8 mouse cellular contexts compared by ENCODE assay signal in the genomic region with DNA sequence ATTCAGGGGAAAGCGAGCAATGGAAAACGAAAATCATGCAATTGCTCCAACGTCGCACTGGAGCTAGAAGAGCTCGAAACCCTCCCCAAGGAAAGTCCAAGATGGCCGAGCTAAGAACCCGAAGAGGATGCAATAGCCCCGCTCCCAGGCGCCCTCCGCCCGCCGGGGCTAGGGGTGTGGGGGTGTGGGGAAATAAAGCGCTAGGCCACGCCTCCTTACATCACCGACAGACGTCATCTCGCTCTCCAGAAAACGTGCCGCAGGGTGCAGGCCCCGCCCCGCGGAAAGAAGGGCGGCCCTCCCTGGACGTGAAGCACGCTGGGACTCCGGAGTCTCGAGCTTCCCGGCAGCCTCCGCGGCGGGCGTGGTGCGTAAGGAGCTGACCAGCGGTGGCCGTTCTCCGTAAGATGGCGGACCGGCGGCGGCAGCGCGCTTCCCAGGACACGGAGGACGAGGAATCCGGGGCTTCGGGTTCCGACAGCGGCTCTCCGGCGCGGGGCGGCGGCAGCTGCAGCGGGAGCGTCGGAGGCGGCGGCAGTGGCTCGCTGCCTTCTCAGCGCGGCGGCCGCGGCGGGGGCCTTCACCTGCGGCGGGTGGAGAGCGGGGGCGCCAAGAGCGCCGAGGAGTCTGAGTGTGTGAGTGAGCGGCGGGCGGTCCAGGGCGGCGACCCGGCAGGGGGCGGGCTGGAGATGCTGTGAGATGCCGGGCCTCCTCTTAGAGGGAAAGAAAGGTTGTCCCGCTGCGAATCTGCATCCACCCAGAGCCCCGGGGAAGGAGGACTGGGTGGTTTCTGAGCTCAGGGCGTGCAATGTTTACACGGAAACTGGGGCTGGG. TPM values are rescaled to one million over a fixed set of nuclear protein-coding genes. Genes with fewer than 3 reads are reported as not detected.
A peak's percentile ranks its signal among the peaks of the same experiment; 100 is the strongest.
DNase-seq lines count a peak whose midpoint lies in the region; ATAC-seq and TF ChIP-seq lines count a peak whose summit lies in the region.

No protein-coding gene starts in this region.

- peak overlapping the region; percentile 84 for H3K4me3 ChIP-seq in G1E (ENCODE audit: low read depth, low read length)
- H3K4me3 ChIP-seq in forebrain, embryonic 16.5 days (replicated peaks; ENCODE audit: low read length): peak overlapping the region; percentile 93
- peak overlapping the region; percentile 85 for H3K4me3 ChIP-seq in lung, embryonic 15.5 days

- peak overlapping the region; percentile 98 for H3K27ac ChIP-seq in forebrain, embryonic 16.5 days (ENCODE audit: low read length)
- peak overlapping the region; percentile 98 for H3K27ac ChIP-seq in lung, embryonic 15.5 days

- peak; percentile 97 for ATAC-seq in G1E (ENCODE audit: extremely low read depth, insufficient number of reproducible peaks, low FRiP score, poor library complexity, severe bottlenecking)
- ATAC-seq in forebrain, embryonic 16.5 days: peak; percentile 99
- ATAC-seq in lung, embryonic 15.5 days (ENCODE audit: borderline replicate concordance, extremely low read depth, low FRiP score, low TSS enrichment): peak; percentile 98

- H3K9me3 ChIP-seq in G1E (replicated peaks): no peaks in the 10 kb centered on the region
- no peaks in the 10 kb centered on the region for H3K9me3 ChIP-seq in forebrain, embryonic 16.5 days (ENCODE audit: control insufficient read depth, low read length)
- H3K9me3 ChIP-seq in lung, embryonic 15.5 days: no peaks in the 10 kb centered on the region

- TF ChIP-seq CTCF in G1E (IDR thresholded peaks at IDR 0.05; ENCODE audit: low read depth, low read length): no peak

- peak overlapping the region; percentile 98 for H3K9ac ChIP-seq in forebrain, embryonic 16.5 days (replicated peaks; ENCODE audit: low read depth, low read length)
- peak overlapping the region; percentile 88 for H3K9ac ChIP-seq in lung, embryonic 15.5 days

- H3K36me3 ChIP-seq in G1E (replicated peaks): peaks cover 77% of the 10 kb centered on the region
- peaks cover 19% of the 10 kb centered on the region for H3K36me3 ChIP-seq in forebrain, embryonic 16.5 days (ENCODE audit: control insufficient read depth, insufficient read depth)
- peaks cover 66% of the 10 kb centered on the region for H3K36me3 ChIP-seq in lung, embryonic 15.5 days

- peak overlapping the region; percentile 86 for H3K4me2 ChIP-seq in forebrain, embryonic 16.5 days (ENCODE audit: low read length)
- H3K4me2 ChIP-seq in lung, embryonic 15.5 days: peak overlapping the region; percentile 81

- peak; percentile 84 for DNase-seq in G1E (ENCODE audit: low spot score)
- peak; percentile 99 to 100 for DNase-seq in cerebellum, adult 18-20 months
- DNase-seq in heart, postnatal 4 days: peak; percentile 98
- peak; percentile 98 to 99 for DNase-seq in layer of hippocampus, adult 8-10 months (ENCODE audit: low spot score in 2 of 2)
- DNase-seq in ovary, adult 18-20 months (ENCODE audit: low spot score): peak; percentile 98
- DNase-seq in thymus, postnatal 0 days (ENCODE audit: low spot score): peak; percentile 99

- no peaks in the 10 kb centered on the region for H3K27me3 ChIP-seq in G1E (ENCODE audit: insufficient read depth, low read length)
- no peaks in the 10 kb centered on the region for H3K27me3 ChIP-seq in forebrain, embryonic 16.5 days (replicated peaks; ENCODE audit: control insufficient read depth, insufficient read depth, low read length)
- no peaks in the 10 kb centered on the region for H3K27me3 ChIP-seq in lung, embryonic 15.5 days

- under 1% methylated on average over 80 of the region's 84 CpGs for WGBS in forebrain, embryonic 16.5 days
- WGBS in lung, embryonic 15.5 days: under 1% methylated on average over 83 of the region's 84 CpGs

- H3K4me1 ChIP-seq in G1E (ENCODE audit: insufficient read depth, low read depth, low read length): peaks cover 41% of the 10 kb centered on the region
- H3K4me1 ChIP-seq in forebrain, embryonic 16.5 days (replicated peaks; ENCODE audit: control insufficient read depth, insufficient read depth, low read length): peaks cover 16% of the 10 kb centered on the region
- H3K4me1 ChIP-seq in lung, embryonic 15.5 days: peaks cover 19% of the 10 kb centered on the region

RNA-seq across cellular contexts. Expression of a gene that starts 5.0 kb away (rescaled TPM):
- total RNA-seq in G1E (2014; fragmentation: Nextera tagmentation) (51.8 and 64.6 TPM in 2 replicates), G1E (2017) (13.9 and 17.8 TPM in 2 replicates)
- 37.4 and 42.7 TPM in 2 replicates for polyA plus RNA-seq in G1E (2012)
- 52.5 and 54.6 TPM in 2 replicates for polyA plus RNA-seq in forebrain, embryonic 16.5 days (2015; fragmentation: Nextera tagmentation; extraction: Ambion mirVana)
- 10 to 100 TPM; 26.9 to 28.4 TPM for total RNA-seq in heart, postnatal 4 days (2021)
- 10 to 100 TPM; 50.5 to 64.9 (median 59.4) TPM for total RNA-seq in layer of hippocampus, adult 8-10 months (2022)
- polyA plus RNA-seq in lung, embryonic 15.5 days (2015; fragmentation: Nextera tagmentation; extraction: Ambion mirVana): 35.7 and 37.9 TPM in 2 replicates
- polyA plus RNA-seq in thymus, postnatal 0 days (2015; fragmentation: Nextera tagmentation; extraction: Ambion mirVana): 21.8 and 23.8 TPM in 2 replicates

RNA-seq across cellular contexts. Expression of a gene that starts 14.4 kb away (rescaled TPM):
- total RNA-seq in G1E (2014; fragmentation: Nextera tagmentation) (38.0 and 52.2 TPM in 2 replicates), G1E (2017) (39.4 and 45.6 TPM in 2 replicates)
- 36.5 and 44.9 TPM in 2 replicates for polyA plus RNA-seq in G1E (2012)
- polyA plus RNA-seq in forebrain, embryonic 16.5 days (2015; fragmentation: Nextera tagmentation; extraction: Ambion mirVana): 27.7 and 32.0 TPM in 2 replicates
- total RNA-seq in heart, postnatal 4 days (2021): 10 to 100 TPM; 67.8 to 71.5 TPM
- 100 to 1,000 TPM; 140 to 201 (median 177) TPM for total RNA-seq in layer of hippocampus, adult 8-10 months (2022)
- 21.1 and 21.2 TPM in 2 replicates for polyA plus RNA-seq in lung, embryonic 15.5 days (2015; fragmentation: Nextera tagmentation; extraction: Ambion mirVana)
- 14.4 and 20.4 TPM in 2 replicates for polyA plus RNA-seq in thymus, postnatal 0 days (2015; fragmentation: Nextera tagmentation; extraction: Ambion mirVana)

RNA-seq across cellular contexts. Expression of a gene that starts 26.9 kb away (rescaled TPM):
- total RNA-seq in G1E (2014; fragmentation: Nextera tagmentation) (0.34 TPM in 1 of 2 replicates, not detected in the other), G1E (2017) (0.12 and 0.27 TPM in 2 replicates)
- polyA plus RNA-seq in G1E (2012): 0.19 and 0.35 TPM in 2 replicates
- 4.5 and 7.3 TPM in 2 replicates for polyA plus RNA-seq in forebrain, embryonic 16.5 days (2015; fragmentation: Nextera tagmentation; extraction: Ambion mirVana)
- total RNA-seq in heart, postnatal 4 days (2021): 1 to 10 TPM; 1.3 TPM
- 100 to 1,000 TPM; 171 to 203 (median 197) TPM for total RNA-seq in layer of hippocampus, adult 8-10 months (2022)
- 0.86 and 1.4 TPM in 2 replicates for polyA plus RNA-seq in lung, embryonic 15.5 days (2015; fragmentation: Nextera tagmentation; extraction: Ambion mirVana)
- 0.86 and 1.1 TPM in 2 replicates for polyA plus RNA-seq in thymus, postnatal 0 days (2015; fragmentation: Nextera tagmentation; extraction: Ambion mirVana)

RNA-seq across cellular contexts. Expression of a gene that starts 34.5 kb away (rescaled TPM):
- total RNA-seq in G1E (2014; fragmentation: Nextera tagmentation) (0.75 and 3.1 TPM in 2 replicates), G1E (2017) (0.93 TPM in 2 replicates)
- polyA plus RNA-seq in G1E (2012): 2.3 TPM in 2 replicates
- polyA plus RNA-seq in forebrain, embryonic 16.5 days (2015; fragmentation: Nextera tagmentation; extraction: Ambion mirVana): 3.8 and 4.0 TPM in 2 replicates
- 10 to 100 TPM; 26.3 to 27.6 TPM for total RNA-seq in heart, postnatal 4 days (2021)
- total RNA-seq in layer of hippocampus, adult 8-10 months (2022): 10 to 100 TPM; 86.6 to 99.6 (median 92.7) TPM
- 1.0 and 1.5 TPM in 2 replicates for polyA plus RNA-seq in lung, embryonic 15.5 days (2015; fragmentation: Nextera tagmentation; extraction: Ambion mirVana)
- polyA plus RNA-seq in thymus, postnatal 0 days (2015; fragmentation: Nextera tagmentation; extraction: Ambion mirVana): 2.6 and 3.0 TPM in 2 replicates

RNA-seq across cellular contexts. Expression of a gene that starts 53.8 kb away (rescaled TPM):
- total RNA-seq in G1E (2014; fragmentation: Nextera tagmentation): 25.4 and 29.9 TPM in 2 replicates
- 2.8 and 3.1 TPM in 2 replicates for total RNA-seq in G1E (2017)
- 21.5 and 23.9 TPM in 2 replicates for polyA plus RNA-seq in G1E (2012)
- polyA plus RNA-seq in forebrain, embryonic 16.5 days (2015; fragmentation: Nextera tagmentation; extraction: Ambion mirVana): 4.6 and 5.1 TPM in 2 replicates
- total RNA-seq in heart, postnatal 4 days (2021): 10 to 100 TPM; 12.6 to 14.1 TPM
- 10 to 100 TPM; 69.4 to 86.8 (median 80.7) TPM for total RNA-seq in layer of hippocampus, adult 8-10 months (2022)
- polyA plus RNA-seq in lung, embryonic 15.5 days (2015; fragmentation: Nextera tagmentation; extraction: Ambion mirVana): 3.7 and 4.1 TPM in 2 replicates
- polyA plus RNA-seq in thymus, postnatal 0 days (2015; fragmentation: Nextera tagmentation; extraction: Ambion mirVana): 5.6 and 7.5 TPM in 2 replicates

Comparison
In these comparisons a context has a peak if more than half of its experiments do, and no peak if none do; other contexts are left out.
1. Peak in every context shown above with its lines: DNase-seq, ATAC-seq, H3K4me3 ChIP-seq and H3K27ac ChIP-seq.